Mouse (Mus musculus): ENCODE data around the gene Tarbp2.

The Tarbp2 gene

DNA sequence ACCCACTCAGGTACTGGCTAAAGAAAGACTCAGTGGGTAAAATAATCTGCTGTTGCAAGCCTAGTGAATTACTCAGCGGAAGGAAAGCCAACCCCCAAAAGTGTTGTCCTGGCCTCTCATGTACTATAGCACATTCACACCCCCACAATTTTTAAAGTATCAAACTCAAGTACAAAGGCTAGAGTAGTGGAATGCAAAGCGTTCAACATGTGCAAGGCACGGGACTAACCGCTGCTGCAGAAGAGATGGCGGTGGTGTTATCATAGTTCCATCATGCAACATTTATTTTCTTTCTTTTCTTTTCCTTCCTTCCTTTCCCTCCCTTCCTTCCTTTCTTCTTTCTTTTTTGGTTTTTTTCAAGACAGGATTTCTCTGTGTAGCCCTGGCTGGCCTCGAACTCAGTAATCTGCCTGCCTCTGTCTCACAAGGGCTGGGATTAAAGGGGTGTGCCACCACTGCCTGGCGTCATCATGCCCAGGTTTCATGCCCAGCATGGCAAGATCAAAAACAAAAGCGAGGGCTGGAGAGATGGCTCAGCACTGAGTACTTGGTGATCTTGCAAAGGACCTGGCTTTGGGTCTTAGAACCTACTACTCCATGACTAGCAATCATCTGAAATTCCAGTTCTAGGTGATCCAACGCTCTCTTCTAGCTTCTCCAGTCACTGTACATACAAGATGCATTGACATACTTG lies 12.1 kb upstream of the Tarbp2 start:
- no peak for DNase-seq

DNA sequence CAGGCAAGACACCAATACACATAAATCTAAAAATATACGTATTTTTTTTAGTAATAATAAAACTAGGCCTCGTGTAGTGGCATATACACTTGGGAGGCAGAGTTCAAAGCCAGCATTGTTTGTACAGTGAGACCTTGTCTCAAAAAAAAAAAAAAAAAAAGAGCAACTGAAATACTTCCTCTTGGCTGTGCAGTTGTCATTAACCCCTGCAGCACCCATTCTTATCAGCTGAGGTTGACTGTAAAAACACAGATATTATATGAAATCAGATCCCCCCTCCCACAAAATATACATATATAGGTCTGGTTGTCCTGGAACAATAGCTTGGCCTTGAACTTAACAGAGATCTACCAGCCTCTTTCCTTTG lies 11.5 kb upstream of the Tarbp2 start:
- DNase-seq, result no peak

DNA sequence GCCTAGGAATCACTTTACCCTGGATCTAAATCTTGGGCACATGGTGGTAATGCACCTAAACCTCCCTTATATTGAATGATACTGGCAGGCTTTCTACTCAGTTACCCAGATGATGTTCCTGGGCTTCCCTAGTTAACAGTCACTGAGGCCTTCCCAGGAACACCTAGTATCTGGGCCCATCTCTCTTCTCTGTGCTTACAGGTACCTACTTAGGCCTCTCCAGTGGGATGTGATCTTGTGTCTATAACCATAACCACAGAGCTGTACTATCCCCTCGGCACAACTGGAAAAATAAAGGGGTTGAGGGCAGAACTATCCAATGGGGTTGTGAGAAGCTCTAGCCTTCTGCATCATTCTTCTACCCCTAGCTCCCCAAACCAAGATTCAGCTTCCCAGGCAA lies 11.1 kb upstream of the Tarbp2 start:
- DNase-seq, result no peak

DNA sequence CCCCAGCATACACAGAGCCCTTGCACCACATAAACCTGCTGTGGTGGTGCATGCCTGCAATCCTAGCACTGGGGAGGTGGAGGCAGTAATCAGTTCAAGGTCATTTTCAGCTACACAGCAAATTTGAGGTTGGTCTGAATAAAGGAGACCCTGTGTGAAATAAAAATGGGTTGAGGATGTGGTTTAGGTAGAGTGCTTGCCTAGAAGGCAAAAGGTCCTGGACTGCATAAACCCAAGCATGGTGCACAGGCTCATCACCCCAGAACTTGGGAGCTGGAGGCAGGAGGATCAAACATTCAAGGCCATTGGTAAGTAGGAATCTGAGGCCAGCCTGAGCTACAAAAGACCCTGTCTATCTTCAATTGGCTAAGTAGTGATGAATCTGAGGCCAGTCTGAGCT lies 10.4 kb upstream of the Tarbp2 start:
- DNase-seq, result no peak

DNA sequence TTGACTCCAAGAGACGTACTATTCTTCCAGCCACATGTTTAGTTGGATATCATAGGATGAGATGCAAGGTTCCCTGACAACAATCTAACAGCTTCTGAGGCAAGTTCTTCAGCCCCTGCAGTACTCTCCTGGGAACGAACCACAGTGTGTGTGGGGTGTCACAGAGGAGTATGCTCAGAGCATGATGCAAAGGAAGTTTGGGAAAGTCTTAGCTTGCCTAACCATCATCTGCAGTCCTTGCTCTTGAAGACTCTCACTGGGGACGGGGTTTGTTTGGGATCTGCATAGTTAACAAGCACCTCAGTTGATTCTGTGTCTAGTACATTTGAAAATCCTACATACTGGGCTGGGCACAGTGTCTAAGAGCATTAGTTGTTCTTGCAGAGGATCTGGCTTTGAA lies 9.7 kb upstream of the Tarbp2 start:
- DNase-seq, result no peak

DNA sequence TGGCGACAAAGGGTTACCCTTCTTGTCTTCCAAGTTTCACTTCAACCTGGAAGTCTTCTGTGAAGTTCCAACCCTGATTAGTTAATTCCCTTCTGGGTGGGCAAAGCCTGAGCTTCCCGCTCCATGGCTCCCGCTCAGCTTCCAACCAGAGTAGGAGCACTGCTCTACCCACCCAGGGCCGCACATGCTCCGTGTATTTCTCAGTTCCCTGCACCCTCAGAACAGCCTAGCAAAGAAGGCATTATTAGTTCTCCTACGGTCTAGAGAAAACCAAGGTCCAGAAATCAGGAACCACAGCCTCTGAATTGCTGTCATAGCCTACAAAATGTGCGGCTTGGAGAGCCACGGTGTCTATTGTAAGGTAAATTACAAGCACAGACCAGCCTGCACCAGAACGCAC lies 7.9 kb upstream of the Tarbp2 start:
- no peak for DNase-seq

DNA sequence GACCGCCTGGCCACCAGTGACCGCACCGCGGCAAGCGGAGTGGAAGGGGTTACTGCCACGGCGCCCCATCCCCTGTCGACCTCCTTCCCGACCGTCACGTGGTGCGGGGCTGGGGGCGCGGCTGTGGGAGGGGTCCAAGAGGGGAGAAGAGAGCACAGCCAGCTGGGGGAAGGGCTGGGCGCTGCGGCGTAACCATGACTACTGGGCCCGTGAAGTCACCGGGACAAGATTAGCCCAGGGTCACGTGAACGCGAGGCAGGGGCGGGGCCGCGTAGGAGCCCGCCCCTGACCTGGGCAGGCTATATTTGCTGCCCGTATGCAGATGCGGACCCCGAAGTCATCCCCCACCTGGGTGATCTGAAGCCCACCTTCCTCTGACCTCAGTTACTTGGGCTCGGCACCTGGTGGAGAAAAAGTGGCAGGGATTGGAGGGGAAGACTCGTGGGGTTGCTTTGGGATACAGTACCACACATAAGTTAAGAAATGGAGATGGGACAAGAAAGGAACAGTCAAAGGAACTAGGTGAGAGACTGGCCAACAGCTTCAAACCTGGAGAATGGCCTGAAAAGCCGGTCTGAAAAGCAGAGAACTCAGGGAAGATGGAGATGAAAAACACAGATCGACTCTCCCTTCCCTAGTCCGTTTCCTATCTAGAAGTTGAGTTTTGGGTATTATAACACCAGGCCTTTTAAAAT lies 7.3 kb upstream of the Tarbp2 start:
- peak; percentile 82 to 87 for DNase-seq

DNA sequence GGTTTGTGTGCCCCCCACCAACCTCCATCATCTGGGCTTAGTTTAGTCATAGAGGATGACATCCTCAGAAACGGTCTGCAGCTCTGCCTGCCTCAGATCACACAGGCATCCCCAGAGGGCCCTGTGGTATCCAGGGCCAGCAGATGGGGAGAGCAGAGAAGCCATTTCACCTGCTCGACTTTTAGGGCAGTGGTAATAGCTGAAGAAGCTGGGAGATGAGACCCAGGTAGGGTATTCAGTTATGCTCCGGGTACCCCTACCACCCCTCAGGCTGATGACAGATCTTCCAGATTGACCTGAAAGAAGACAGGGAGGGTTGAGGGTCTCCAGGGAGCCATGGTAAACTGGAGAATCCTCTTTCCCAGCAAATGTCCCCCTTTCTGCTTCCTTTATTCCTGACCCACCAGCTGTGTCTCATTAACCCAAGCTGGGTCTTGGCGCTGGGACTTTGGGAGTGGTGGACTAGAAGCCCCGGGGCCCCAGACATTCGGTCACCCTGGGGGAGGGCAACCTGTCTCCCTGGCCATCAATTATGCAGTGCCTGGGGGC lies 6.6 kb upstream of the Tarbp2 start:
- DNase-seq, result no peak

DNA sequence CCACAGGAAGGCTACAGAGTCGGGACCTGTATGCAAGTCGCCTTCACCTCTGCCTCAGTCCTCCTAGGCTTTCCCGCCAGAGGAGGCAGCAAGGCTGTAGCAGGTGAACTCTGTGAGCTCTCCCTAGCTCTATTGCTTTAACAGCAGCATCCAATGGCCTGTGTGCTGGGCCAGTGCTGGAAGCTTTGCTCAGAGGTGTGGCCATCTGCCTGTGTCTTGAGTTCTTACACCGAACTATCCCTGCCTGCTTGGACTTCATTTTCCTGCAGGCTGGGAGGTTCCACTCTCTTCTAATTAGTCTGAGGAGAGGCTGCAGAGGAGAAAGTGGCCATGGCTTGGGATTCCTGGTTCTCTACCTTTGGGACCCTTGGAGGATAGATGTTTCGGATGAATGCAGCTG lies 6.0 kb upstream of the Tarbp2 start:
- DNase-seq, result no peak

DNA sequence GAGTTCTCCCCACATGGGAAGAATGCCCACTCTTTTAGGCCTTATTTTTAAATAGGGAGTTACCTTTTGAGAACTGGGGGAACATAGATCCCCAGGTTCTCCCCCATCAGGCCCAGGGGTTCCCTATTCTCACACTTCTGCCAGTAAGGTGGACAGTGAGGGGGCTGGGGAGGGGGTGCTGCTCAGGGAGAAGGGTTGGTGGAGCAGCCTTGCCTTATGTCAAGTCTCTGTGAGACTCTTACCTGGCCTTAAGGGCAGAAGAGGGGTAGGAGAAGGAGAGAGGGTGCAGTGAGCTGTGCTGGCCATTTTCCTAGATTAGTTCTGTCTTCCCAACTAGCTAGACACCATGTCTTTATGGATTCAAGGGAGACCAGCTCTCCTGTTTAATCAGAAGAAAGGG lies 5.5 kb upstream of the Tarbp2 start:
- no peak for DNase-seq

DNA sequence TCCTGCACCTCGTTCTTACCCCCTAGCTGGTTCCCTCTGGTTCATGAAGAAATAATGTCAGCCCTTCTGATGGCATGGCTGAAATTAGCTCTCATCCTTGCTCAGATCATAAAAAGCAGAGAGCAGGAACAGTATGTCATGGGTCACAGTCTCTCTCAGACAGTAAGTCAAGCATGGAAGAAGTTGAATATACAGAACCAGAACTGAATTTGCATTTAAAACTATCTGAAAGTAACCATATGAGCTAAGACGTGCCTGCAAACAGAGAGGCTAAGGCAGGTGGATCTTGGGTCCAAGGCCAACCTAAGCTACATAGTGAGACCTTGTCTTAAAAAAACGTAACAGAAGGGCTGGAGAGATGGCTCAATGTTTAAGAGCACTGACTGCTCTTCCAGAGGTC lies 5.0 kb upstream of the Tarbp2 start:
- no peak for DNase-seq

DNA sequence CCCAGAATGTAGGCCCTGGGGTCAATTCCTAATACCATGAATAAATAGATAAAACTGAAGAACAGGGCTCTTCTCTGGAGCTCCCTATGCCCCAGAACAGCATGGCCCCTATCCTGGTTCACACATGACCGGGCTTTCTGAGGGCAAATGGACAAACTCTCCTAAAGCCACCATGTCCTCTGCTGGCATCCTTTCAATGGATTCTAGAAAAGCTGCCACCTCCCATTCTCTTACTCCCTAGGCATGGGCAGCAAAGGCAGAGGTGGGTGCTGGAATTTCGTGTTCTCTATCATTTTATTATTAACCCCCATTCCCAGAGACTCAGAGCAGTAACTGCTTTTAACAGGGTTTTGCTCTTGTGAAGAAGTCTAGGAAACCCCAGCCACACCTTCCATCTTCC lies 2.7 kb upstream of the Tarbp2 start:
- DNase-seq, result no peak

DNA sequence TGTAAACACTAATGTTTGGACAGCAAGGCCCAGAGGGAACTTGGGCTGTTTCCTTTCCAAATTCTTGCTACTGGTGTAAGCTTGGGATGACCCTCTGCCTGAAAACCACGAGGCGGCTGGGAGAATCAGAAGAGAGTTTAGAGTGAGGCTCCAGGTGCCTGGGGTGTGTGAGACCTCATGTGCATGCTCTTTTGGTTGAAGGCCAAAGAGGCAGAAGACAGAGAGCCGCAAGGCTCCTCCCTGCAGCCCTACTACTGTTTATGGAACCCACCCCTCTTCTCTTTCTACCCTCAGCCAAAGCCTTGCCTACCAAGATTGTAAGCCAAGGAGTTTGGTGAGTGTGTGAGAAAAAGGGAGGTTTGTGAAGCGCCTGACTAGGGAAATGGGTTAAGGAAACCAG lies 2.2 kb upstream of the Tarbp2 start:
- DNase-seq, result no peak

DNA sequence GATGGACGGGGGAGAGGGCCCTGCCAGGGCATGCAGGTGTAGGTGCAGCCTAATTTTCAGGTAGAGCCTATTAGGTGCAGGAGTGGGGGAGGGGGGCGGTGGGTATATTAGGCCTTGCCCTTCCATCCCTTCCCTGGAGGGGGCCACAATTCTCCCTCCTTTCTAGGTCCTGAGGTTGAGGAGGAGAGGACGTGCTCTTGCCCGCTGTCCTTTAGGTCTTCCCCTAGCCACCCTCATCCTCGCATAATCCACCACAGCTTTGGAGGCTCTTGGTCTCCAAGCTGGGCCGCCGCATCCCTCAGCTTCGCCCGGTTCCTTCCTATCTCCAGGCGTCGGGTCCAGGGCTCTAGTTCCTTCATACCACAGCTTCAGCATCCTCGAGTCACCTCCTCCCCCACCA lies 1.7 kb upstream of the Tarbp2 start:
- no peak for DNase-seq

DNA sequence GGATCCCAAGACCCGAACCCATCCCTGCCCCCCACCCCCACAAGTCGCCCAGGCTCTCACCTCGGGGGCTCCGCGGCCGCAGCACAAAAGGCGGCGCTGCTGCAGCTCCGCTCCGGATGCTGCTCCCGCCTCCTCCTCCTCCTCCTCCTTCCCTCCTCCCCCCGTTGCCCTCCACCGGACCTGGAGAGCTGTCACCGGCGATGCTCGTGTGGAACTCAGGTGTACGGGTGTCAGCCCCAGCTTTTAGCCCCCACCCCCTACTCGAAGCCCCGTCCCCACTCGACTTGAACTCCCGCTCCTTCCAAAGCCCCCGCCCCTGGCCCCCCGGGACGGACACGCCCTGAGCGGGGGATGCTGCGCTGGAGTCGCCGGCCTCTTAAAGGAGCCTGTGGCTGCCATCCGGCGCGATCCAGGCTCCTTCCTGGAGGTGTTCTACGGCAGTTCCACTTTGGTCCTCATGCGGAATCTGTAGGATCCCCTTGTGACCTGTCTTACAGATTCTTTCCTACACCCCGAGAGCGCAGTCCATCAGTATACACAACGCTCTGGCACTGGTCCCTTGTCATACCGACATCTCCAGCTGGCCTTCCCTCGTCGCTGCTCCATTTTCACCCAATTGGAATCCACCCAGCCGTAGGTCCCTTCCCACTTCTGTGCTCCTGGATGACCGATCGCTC lies 1.1 kb upstream of the Tarbp2 start, which contains the start of gene Map3k12:
Gene Map3k12, minus strand, starts transcription at position 337 of the 677 bp plus-strand sequence.
- peak; percentile 67 to 73 for DNase-seq

DNA sequence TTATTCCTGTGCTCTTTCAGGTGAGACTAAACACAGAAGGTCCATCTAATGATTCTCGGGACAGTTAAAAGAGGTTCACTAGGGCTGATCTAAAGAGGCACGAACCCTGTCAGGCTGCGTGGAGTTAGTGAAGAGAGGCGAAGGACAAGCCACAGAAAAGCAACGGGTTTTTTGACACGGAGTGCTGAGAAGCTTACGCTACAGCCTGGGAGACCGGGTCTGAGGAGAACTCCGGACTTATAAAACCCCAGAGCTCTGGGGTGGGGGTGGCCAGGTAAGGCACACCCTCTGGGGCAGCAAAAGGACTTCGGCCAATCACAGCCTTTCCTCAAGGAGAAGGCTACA lies 389 bp upstream of the Tarbp2 start:
- no peak for DNase-seq

DNA sequence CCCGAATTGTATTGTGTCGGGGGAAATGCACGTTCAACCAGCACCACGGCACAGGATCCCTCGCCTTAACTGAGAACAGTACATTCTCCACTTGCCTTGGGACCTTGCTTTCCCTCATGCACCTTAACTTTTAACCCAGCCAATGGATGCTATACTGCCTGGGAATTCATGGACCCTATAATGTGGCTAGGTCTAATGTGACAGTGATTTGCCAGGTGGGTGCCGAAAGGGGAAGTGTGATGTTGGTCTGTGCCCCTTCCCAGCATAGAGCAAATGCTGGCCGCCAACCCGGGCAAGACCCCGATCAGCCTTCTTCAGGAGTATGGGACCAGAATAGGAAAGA lies 838 bp downstream of the Tarbp2 start:
- no peak for DNase-seq

DNA sequence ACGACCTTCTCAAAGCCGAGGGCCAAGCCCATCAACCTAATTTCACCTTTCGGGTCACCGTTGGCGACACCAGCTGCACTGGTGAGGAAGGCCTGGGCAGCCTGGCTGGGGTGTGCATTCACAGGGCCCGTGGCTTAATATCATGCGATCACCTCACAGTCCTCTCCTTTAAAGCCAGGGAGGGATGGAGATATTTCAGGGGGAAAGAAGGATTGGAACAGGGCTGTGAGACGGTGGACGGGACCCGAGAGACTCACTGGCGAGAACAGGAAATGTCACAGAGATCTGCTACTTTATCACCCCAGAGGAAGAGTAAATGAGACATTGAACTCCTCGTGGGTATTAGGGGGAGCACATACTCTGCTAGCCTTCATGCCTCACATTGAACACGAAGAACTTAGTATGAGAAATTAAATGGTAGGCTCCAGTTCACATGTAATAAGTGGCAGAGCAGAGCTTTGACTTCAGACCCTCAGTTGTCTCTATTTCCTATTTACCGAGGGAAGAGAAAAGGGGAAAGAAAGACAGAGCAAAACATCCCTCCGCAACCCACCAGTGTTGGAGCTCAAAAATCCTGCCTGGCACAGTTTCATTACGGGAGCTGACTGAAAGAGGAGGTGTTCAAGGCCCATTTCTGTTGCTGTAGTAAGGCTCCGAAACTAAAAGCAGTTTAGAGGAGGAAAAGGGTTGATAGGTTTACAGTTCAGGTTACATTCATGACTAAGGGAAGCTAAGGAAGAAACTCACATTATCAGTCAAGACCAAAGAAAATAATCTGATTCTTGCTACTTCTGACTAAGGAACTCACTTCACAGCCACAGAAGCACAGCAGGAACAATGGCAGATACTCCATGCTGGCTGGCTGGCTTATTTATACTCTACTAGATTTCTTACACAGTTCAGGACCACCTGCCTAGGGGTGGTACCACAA lies 1.5 kb downstream of the Tarbp2 start:
- no peak for DNase-seq

DNA sequence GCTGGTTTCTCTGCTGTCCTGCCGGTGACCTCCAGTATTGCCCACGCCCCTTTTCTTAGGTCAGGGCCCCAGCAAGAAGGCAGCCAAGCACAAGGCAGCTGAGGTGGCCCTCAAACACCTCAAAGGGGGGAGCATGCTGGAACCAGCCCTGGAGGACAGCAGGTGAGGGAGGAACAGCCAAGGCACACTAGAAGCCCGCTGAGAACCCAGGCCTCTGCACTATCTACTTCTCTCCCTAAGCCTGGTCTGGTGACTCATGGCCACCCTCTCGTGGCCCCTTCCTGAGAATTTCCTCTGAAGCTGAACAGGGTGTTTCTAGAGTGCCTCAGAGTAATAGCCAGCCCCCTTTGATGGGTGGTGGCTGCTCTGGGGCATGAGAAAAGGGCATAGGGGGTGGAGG lies 2.4 kb downstream of the Tarbp2 start:
- no peak for DNase-seq

DNA sequence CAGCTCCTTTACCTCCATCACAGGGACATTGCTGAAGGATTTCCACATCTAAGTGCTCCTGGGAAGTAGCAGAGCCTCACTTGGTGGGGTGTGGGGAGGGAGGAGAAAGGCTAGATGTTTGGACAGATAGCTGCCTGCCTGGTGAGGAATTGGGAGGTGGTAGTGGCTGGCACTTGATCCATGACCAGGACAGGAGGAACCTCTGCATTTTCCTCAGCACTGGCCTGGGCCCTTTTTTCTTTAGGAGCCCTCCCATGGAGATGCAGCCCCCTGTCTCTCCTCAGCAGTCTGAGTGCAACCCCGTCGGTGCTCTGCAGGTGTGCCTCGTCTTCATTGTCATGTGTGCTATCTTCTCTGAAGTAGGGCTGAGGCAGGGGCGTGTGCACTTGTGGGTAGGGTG lies 3.5 kb downstream of the Tarbp2 start:
- DNase-seq, result no peak

DNA sequence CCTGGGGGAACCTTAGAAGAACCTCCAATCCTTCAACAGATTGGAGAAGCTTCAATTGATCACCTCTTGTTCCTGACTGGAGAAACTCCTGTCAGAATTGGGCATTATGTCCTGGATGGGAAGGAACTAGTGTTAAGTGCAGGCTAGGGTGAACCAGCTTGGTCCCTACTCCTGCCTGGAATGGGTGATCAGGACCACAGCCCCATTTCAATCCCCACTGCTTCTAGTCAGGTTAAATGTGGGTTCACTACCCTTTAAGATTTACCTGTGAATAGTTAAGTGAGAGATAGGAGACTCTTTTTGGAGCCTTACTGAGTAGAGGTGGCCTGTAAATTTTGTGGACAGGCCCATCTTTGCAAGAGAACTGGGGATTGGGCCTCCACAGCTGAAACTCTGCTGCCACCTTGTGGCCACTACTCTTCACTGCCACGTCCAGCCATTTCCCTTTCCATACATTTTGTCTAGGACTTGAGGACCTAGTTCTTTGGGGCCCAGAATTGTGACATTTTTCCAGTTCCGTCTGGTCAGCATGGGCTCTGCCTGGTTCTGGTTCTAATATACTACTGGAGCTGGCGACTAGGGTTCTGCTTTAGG lies 7.0 kb downstream of the Tarbp2 start, which contains the start of gene Npff:
Gene Npff, minus strand, starts transcription at position 51 of the 594 bp plus-strand sequence.
- peak; percentile 59 to 70 for DNase-seq

All from lung, adult 18-20 months (tissue).